Mouse (Mus musculus) neural tube, embryonic 15.5 days (tissue): ENCODE results near the gene Akap5. TPM values are rescaled to one million over a fixed set of nuclear protein-coding genes. Genes with fewer than 3 reads are reported as not detected.

ENCODE experiments used
- ATAC-seq: fragments of 200-750 bp; cut with Nextera tagmentation; 2 replicates; pipeline ENCODE4 v1.8.0; 2017; ENCODE audit warnings: mild to moderate bottlenecking, moderate TSS enrichment, moderate library complexity; ENCODE audit not compliant: low FRiP score
- H3K27ac ChIP-seq: fragments of 300-500 bp; sonication (generic); replicated peaks from 2 replicates; pipeline ENCODE4 v1.5.1; 2015; ENCODE audit warnings: mild to moderate bottlenecking, inconsistent platforms
- H3K27me3 ChIP-seq: fragments of 300-500 bp; sonication (generic); replicated peaks from 2 replicates; pipeline ENCODE4 v1.6.1; 2015; ENCODE audit warnings: inconsistent platforms
- H3K36me3 ChIP-seq: fragments of 300-500 bp; sonication (generic); 2 replicates; pipeline ENCODE4 v1.6.1; 2015; ENCODE audit warnings: inconsistent platforms
- H3K4me1 ChIP-seq: fragments of 300-500 bp; sonication (generic); 2 replicates; pipeline ENCODE4 v1.6.1; 2015; ENCODE audit warnings: inconsistent platforms
- H3K4me2 ChIP-seq: fragments of 300-500 bp; sonication (generic); 2 replicates; pipeline ENCODE4 v1.6.1; 2015; ENCODE audit warnings: inconsistent platforms, mild to moderate bottlenecking, moderate library complexity
- H3K4me3 ChIP-seq: fragments of 300-500 bp; sonication (generic); replicated peaks from 2 replicates; pipeline ENCODE4 v1.5.1; 2015; ENCODE audit warnings: mild to moderate bottlenecking, inconsistent platforms
- H3K9ac ChIP-seq: fragments of 300-500 bp; sonication (generic); replicated peaks from 2 replicates; pipeline ENCODE4 v1.6.1; 2015; ENCODE audit warnings: mild to moderate bottlenecking, inconsistent platforms
- H3K9me3 ChIP-seq: fragments of 300-500 bp; sonication (generic); replicated peaks from 2 replicates; pipeline ENCODE4 v1.6.1; 2016; ENCODE audit warnings: inconsistent platforms
- WGBS: fragments of 180-500 bp; shearing (Covaris S2); methylation state at CpG from one replicate; pipeline ENCODE4 v1.1.7; 2015; ENCODE audit warnings: mixed read lengths; 5-methylcytosine and 5-hydroxymethylcytosine counted together
- polyA plus RNA-seq: library from polyadenylated mRNA; unstranded; fragments of >200 nt; fragmentation: Nextera tagmentation; extraction: Ambion mirVana; gene quantifications from 2 replicates; pipeline ENCODE4 v1.2.1, GENCODE M21; 2015

Gene Akap5
- polyA plus RNA-seq, 1 experiment from 2014 or later = 12.6 TPM

GRCm38 (mm10) chr12:76311227-76311626 is 13.5 kb upstream of the Akap5 start:
- H3K27me3 ChIP-seq = no peaks in the 10 kb centered on the region
- ATAC-seq = no peak
- H3K9me3 ChIP-seq = no peaks in the 10 kb centered on the region
- no peak overlapping the region for H3K4me2 ChIP-seq
- peaks cover 21% of the 10 kb centered on the region for H3K36me3 ChIP-seq
- no peak overlapping the region for H3K27ac ChIP-seq
- no peak overlapping the region for H3K4me3 ChIP-seq
- no peak overlapping the region for H3K9ac ChIP-seq
- peaks cover 12% of the 10 kb centered on the region for H3K4me1 ChIP-seq
- WGBS = 84% methylated on average over 9 of the region's 9 CpGs

DNA sequence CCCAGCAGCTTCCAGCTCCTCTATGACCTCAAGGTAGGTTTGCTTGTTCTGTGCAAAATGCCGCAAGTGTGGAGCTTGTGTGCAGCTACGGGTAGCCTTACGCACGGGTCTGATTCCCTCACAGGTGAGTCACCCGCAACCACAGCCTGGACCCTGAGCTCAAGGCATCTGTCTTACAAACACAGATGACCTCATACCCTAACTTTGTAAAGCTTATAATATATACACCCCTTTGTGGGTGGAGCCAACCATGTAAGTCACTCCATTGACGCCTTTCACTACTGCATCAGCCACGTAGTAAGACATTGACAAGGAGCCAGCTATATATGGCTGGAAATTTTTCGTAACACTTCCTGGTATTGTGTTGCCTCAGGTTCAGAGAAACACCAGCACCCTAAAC is 12.7 kb upstream of the Akap5 start:
- ATAC-seq = no peak
- H3K9me3 ChIP-seq = no peaks in the 10 kb centered on the region
- 95% methylated on average over 8 of the region's 8 CpGs for WGBS

GRCm38 (mm10) chr12:76318282-76319212 is 6.1 kb upstream of the Akap5 start:
- H3K4me1 ChIP-seq = no peaks in the 10 kb centered on the region
- no peak overlapping the region for H3K4me3 ChIP-seq
- 82% methylated on average over 9 of the region's 9 CpGs for whole genome bisulfite sequencing
- no peaks in the 10 kb centered on the region for H3K27me3 ChIP-seq
- H3K9ac ChIP-seq = no peak overlapping the region
- no peak overlapping the region for H3K4me2 ChIP-seq
- H3K36me3 ChIP-seq = peaks cover 15% of the 10 kb centered on the region
- no peak overlapping the region for H3K27ac ChIP-seq
- no peak for ATAC-seq
- H3K9me3 ChIP-seq = no peaks in the 10 kb centered on the region

More for the DNA sequence above, 12.7 kb upstream of the Akap5 start:
- no peaks in the 10 kb centered on the region for H3K27me3 ChIP-seq
- peaks cover 16% of the 10 kb centered on the region for H3K36me3 ChIP-seq
- no peak overlapping the region for H3K4me2 ChIP-seq
- no peak overlapping the region for H3K4me3 ChIP-seq
- peaks cover 6% of the 10 kb centered on the region; the same call in 1 of the 2 replicates for H3K4me1 ChIP-seq
- no peak overlapping the region for H3K9ac ChIP-seq
- H3K27ac ChIP-seq = no peak overlapping the region

GRCm38 (mm10) chr12:76326437-76327220 is 1.9 kb downstream of the Akap5 start:
- H3K9me3 ChIP-seq = no peaks in the 10 kb centered on the region
- no peak overlapping the region for H3K27ac ChIP-seq
- no peak for ATAC-seq
- H3K36me3 ChIP-seq = peaks cover 21% of the 10 kb centered on the region; the same call in 1 of the 2 replicates
- no peaks in the 10 kb centered on the region for H3K27me3 ChIP-seq
- H3K9ac ChIP-seq = no peak overlapping the region
- 89% methylated on average over 23 of the region's 23 CpGs for WGBS
- H3K4me1 ChIP-seq = peaks cover 21% of the 10 kb centered on the region
- no peak overlapping the region for H3K4me3 ChIP-seq
- no peak overlapping the region for H3K4me2 ChIP-seq

GRCm38 (mm10) chr12:76328567-76329354 is 4.1 kb downstream of the Akap5 start:
- H3K9me3 ChIP-seq = no peaks in the 10 kb centered on the region
- no peak for ATAC-seq
- H3K27ac ChIP-seq = no peak overlapping the region
- WGBS = 94% methylated on average over 6 of the region's 6 CpGs
- no peaks in the 10 kb centered on the region for H3K27me3 ChIP-seq
- peaks cover 21% of the 10 kb centered on the region; the same call in 1 of the 2 replicates for H3K36me3 ChIP-seq
- peaks cover 21% of the 10 kb centered on the region for H3K4me1 ChIP-seq
- no peak overlapping the region for H3K9ac ChIP-seq
- no peak overlapping the region for H3K4me3 ChIP-seq
- no peak overlapping the region for H3K4me2 ChIP-seq

DNA sequence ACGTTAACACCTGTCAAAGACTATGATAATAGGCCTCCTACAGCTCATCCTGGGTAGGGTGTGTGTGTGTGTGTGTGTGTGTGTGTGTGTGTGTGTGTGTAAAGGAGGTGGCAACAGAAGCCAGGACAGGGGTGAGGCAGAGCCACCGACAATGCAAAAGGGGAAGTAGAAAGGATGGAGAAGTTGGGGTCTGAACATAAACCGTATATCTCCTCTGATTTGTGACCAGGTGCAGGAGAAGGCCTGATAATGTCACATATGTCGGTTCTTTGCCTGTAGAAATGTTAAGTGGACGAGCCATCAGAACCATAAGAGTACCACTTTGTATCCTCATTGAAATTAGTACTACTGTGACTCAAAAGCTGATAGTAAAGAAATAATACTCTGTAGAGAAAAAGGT is 9.0 kb downstream of the Akap5 start:
- Histone ChIP-seq H3K9me3 (no peaks in the 10 kb centered on the region), H3K36me3 (peaks cover 12% of the 10 kb centered on the region; the same call in 1 of the 2 replicates), H3K4me3 (no peak overlapping the region), H3K27ac (no peak overlapping the region), H3K4me1 (no peaks in the 10 kb centered on the region), H3K4me2 (no peak overlapping the region), H3K27me3 (no peaks in the 10 kb centered on the region), H3K9ac (no peak overlapping the region)
- no peak for ATAC-seq
- 96% methylated on average over 5 of the region's 5 CpGs for WGBS

- WGBS = 84% methylated on average over 5 of the region's 5 CpGs
- ATAC-seq = no peak
- Histone ChIP-seq H3K4me1 (no peaks in the 10 kb centered on the region), H3K4me2 (no peak overlapping the region), H3K36me3 (0 out of 2 replicates have a peak, but pooled peaks cover under 1% of the 10 kb centered on the region), H3K9ac (no peak overlapping the region), H3K4me3 (no peak overlapping the region), H3K27ac (no peak overlapping the region), H3K9me3 (no peaks in the 10 kb centered on the region), H3K27me3 (no peaks in the 10 kb centered on the region)
Observed at GRCm38 (mm10) chr12:76335641-76336040, 10.9 kb downstream of the Akap5 start.

DNA sequence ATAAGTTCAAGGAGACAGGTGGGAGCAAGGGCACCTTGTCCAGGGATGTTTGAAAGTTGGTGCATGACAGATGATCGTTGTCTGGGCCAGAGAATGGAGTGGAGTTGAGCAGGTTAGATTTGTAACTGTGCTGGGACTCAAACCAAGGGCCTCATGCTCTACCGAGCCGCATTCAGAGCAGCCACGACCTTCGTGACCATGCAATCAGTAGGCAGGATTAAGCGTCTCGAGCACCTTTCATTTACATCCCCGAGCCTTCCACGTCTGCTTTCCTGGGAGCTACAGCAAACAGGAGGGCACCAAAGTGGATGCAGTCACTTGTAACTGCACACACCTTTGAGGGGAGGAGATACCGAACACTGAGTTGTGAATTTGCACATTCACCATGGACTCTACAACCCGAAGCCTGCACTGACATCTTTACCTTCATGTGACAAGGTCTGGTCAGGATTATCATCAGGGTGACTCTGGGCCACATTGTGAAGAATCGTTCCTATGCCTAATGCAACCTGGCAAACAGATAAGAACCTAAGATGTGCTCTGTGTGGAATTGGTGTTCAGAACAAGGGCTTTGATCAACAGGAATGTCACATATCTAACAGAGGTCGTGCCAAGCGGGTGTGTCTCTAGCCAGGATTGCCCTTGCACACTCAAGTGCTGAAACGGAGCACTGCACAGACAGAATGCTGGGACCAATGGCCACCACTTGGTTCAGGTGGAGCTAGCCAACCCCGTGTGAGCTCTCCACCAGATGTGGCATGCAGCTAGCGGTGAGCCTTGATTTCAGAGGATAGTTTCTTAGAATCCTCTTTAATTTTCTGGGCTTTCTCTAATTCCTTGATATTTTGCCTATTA is 11.6 kb downstream of the Akap5 start:
- no peaks in the 10 kb centered on the region for H3K36me3 ChIP-seq
- no peaks in the 10 kb centered on the region for H3K9me3 ChIP-seq
- H3K27ac ChIP-seq = no peak overlapping the region
- no peak overlapping the region for H3K4me3 ChIP-seq
- WGBS = 85% methylated on average over 17 of the region's 17 CpGs
- H3K4me2 ChIP-seq = no peak overlapping the region
- no peaks in the 10 kb centered on the region for H3K4me1 ChIP-seq
- ATAC-seq = no peak
- H3K27me3 ChIP-seq = no peaks in the 10 kb centered on the region
- H3K9ac ChIP-seq = no peak overlapping the region

GRCm38 (mm10) chr12:76341080-76341479 is 16.4 kb downstream of the Akap5 start:
- peaks cover 6% of the 10 kb centered on the region; the same call in 1 of the 2 replicates for H3K36me3 ChIP-seq
- no peak for ATAC-seq
- no peak overlapping the region for H3K9ac ChIP-seq
- 4% methylated on average over 4 of the region's 4 CpGs for WGBS
- H3K27me3 ChIP-seq = no peaks in the 10 kb centered on the region
- no peak overlapping the region for H3K4me3 ChIP-seq
- H3K4me2 ChIP-seq = no peak overlapping the region
- H3K4me1 ChIP-seq = no peaks in the 10 kb centered on the region
- H3K9me3 ChIP-seq = no peaks in the 10 kb centered on the region
- no peak overlapping the region for H3K27ac ChIP-seq

DNA sequence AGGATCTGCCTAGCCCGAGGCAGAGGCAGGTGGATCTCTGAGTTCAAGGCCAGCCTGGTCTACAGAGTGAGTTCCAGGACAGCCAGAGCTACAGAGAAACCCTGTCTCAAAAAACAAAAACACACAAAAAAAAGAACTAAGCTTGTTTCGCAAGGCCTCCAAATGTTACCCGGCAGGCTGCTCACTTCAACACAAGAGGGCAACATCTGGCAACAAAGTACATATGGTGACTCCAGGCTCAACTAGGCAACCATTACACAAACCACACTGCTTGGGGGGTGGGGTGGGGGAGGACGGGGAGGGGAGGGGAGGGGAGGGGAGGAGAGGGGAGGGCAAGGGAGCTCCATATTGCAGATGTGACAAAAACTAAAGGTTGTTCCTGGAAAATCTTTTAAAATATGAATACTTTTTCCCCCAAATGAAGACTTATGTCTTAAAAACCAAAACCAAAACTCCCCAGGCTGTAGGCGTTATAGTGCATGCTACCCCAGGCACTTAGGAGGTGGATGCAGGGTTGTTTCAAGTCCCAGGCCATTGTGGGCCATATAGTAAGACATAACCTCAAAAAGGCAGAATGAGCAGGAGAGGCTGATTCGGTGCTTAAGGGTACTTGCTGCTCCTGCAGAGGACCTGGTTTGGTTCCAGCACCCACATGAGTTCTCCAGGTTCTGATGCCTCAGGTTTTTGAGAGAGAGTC is 21.2 kb downstream of the Akap5 start:
- no peaks in the 10 kb centered on the region for H3K4me1 ChIP-seq
- ATAC-seq = no peak
- H3K27me3 ChIP-seq = no peaks in the 10 kb centered on the region
- H3K27ac ChIP-seq = no peak overlapping the region
- no peaks in the 10 kb centered on the region for H3K9me3 ChIP-seq
- H3K36me3 ChIP-seq = peaks cover 35% of the 10 kb centered on the region
- H3K4me2 ChIP-seq = no peak overlapping the region
- no peak overlapping the region for H3K4me3 ChIP-seq
- H3K9ac ChIP-seq = no peak overlapping the region
- 86% methylated on average over 5 of the region's 6 CpGs for WGBS
